Mouse (Mus musculus): ENCODE measurements around the gene Arhgef39.
"Not testable (repeated sequence)": the region's sequence is repeated elsewhere in the genome, so short reads cannot be mapped to it uniquely, and the experiment has no call there.

Gene Arhgef39

GRCm38 (mm10) chr4:43507938-43508665, 8.6 kb upstream of the Arhgef39 start:
- no peak for DNase-seq

GRCm38 (mm10) chr4:43506536-43507185, 7.2 kb upstream of the Arhgef39 start, which contains the start of gene Car9:
TSS of gene Car9 (plus strand) at chr4:43506966.
- no peak for DNase-seq

GRCm38 (mm10) chr4:43506074-43506473, 6.6 kb upstream of the Arhgef39 start:
- no peak for DNase-seq

GRCm38 (mm10) chr4:43504269-43504668, 4.8 kb upstream of the Arhgef39 start:
- DNase-seq: no peak

- no peak for DNase-seq
Measured at GRCm38 (mm10) chr4:43503506-43503905, 4.0 kb upstream of the Arhgef39 start.

GRCm38 (mm10) chr4:43503041-43503440, 3.5 kb upstream of the Arhgef39 start:
- peak; percentile 86 for DNase-seq

- no peak for DNase-seq
Measured at GRCm38 (mm10) chr4:43498983-43499382, 512 bp downstream of the Arhgef39 start.

GRCm38 (mm10) chr4:43497946-43498345, 1.5 kb downstream of the Arhgef39 start:
- no peak for DNase-seq

- DNase-seq: peak; percentile 74
Measured at GRCm38 (mm10) chr4:43497405-43497804, 2.1 kb downstream of the Arhgef39 start.

- no peak for DNase-seq
Measured at GRCm38 (mm10) chr4:43496587-43496986, 2.9 kb downstream of the Arhgef39 start.

- no peak for DNase-seq
Measured at GRCm38 (mm10) chr4:43493846-43494240, 5.7 kb downstream of the Arhgef39 start.

- peak; percentile 93 for DNase-seq
Measured at GRCm38 (mm10) chr4:43493186-43493845, 6.2 kb downstream of the Arhgef39 start.

- peak; percentile 97 for DNase-seq
Measured at GRCm38 (mm10) chr4:43492821-43493185, 6.7 kb downstream of the Arhgef39 start, which contains the start of gene Ccdc107. TSS of gene Ccdc107 (plus strand) at chr4:43492900.

GRCm38 (mm10) chr4:43492101-43492820, 7.2 kb downstream of the Arhgef39 start:
- DNase-seq: no peak

GRCm38 (mm10) chr4:43490801-43491200, 8.7 kb downstream of the Arhgef39 start:
- no peak for DNase-seq

GRCm38 (mm10) chr4:43489611-43490010, 9.9 kb downstream of the Arhgef39 start:
- DNase-seq: no peak

GRCm38 (mm10) chr4:43485666-43486065, 13.8 kb downstream of the Arhgef39 start:
- not testable (repeated sequence) for DNase-seq

- DNase-seq: no peak
Measured at GRCm38 (mm10) chr4:43483535-43484091, 15.9 kb downstream of the Arhgef39 start, which contains the start of gene Sit1. TSS of gene Sit1 (minus strand) at chr4:43483734.

GRCm38 (mm10) chr4:43482591-43482990, 16.9 kb downstream of the Arhgef39 start:
- no peak for DNase-seq

- no peak for DNase-seq
Measured at GRCm38 (mm10) chr4:43481894-43482456, 17.5 kb downstream of the Arhgef39 start.

- no peak for DNase-seq
Measured at GRCm38 (mm10) chr4:43480985-43481384, 18.5 kb downstream of the Arhgef39 start.
